Mouse (Mus musculus) liver, embryonic 11.5 days (tissue): ENCODE results near the gene Fkrp. TPM values are rescaled to one million over a fixed set of nuclear protein-coding genes. Genes with fewer than 3 reads are reported as not detected.
A peak's percentile ranks its signal among the peaks of the same experiment; 100 is the strongest.

ENCODE experiments used
- ATAC-seq: fragments of 200-750 bp; cut with Nextera tagmentation; replicated peaks from 2 replicates; pipeline ENCODE4 v1.8.0; 2017; ENCODE audit warnings: moderate number of reproducible peaks, mild to moderate bottlenecking, moderate TSS enrichment, moderate library complexity; ENCODE audit not compliant: low FRiP score
- DNase-seq: peaks from one replicate; pipeline ENCODE4 v3.0.0-alpha.2; 2017; ENCODE audit warnings: low spot score
- H3K27ac ChIP-seq: fragments of 300-500 bp; sonication (generic); 2 replicates; pipeline ENCODE4 v1.5.1; 2014; ENCODE audit warnings: mild to moderate bottlenecking, low read depth, low read length, control low read depth
- H3K27me3 ChIP-seq: fragments of 300-500 bp; sonication (generic); replicated peaks from 2 replicates; pipeline ENCODE4 v1.6.1; 2014; ENCODE audit warnings: low read length, mixed read lengths; ENCODE audit not compliant: control insufficient read depth, insufficient read depth
- H3K36me3 ChIP-seq: fragments of 300-500 bp; sonication (generic); 2 replicates; pipeline ENCODE4 v1.6.1; 2014; ENCODE audit warnings: mild to moderate bottlenecking, low read length, moderate library complexity, mixed read lengths; ENCODE audit not compliant: control insufficient read depth, insufficient read depth
- H3K4me1 ChIP-seq: fragments of 300-500 bp; sonication (generic); replicated peaks from 2 replicates; pipeline ENCODE4 v1.6.1; 2014; ENCODE audit warnings: low read length, mixed read lengths; ENCODE audit not compliant: control insufficient read depth, insufficient read depth
- H3K4me2 ChIP-seq: fragments of 300-500 bp; sonication (generic); 2 replicates; pipeline ENCODE4 v1.6.1; 2014; ENCODE audit warnings: mild to moderate bottlenecking, control low read depth, moderate library complexity
- H3K4me3 ChIP-seq: fragments of 300-500 bp; sonication (generic); 2 replicates; pipeline ENCODE4 v1.5.1; 2014; ENCODE audit warnings: low read depth, low read length, control low read depth
- H3K9ac ChIP-seq: fragments of 300-500 bp; sonication (generic); 2 replicates; pipeline ENCODE4 v1.6.1; 2014; ENCODE audit warnings: low read depth, low read length, control low read depth
- H3K9me3 ChIP-seq: fragments of 300-500 bp; sonication (generic); 2 replicates; pipeline ENCODE4 v1.6.1; 2016; ENCODE audit warnings: low read length, inconsistent platforms, mixed read lengths; ENCODE audit not compliant: control insufficient read depth
- WGBS: fragments of 180-500 bp; shearing (Covaris S2); extraction: QIAGEN DNeasy Blood & Tissue Kit; methylation state at CpG from one replicate; pipeline ENCODE4 v1.1.7; 2014; 5-methylcytosine and 5-hydroxymethylcytosine counted together
- polyA plus RNA-seq: library from polyadenylated mRNA; unstranded; fragments of >200 nt; fragmentation: Nextera tagmentation; extraction: Ambion mirVana; gene quantifications from 2 replicates; pipeline ENCODE4 v1.2.1, GENCODE M21; 2014

Fkrp gene
- polyA plus RNA-seq, 1 experiment from 2014 or later, result 22.9 TPM

GRCm38 (mm10) chr7:16845820-16846167 is 29.3 kb upstream of the Fkrp start:
- Histone ChIP-seq H3K9me3 (no peaks in the 10 kb centered on the region), H3K27me3 (no peaks in the 10 kb centered on the region), H3K9ac (peak overlapping the region; percentile 58; the same call in 1 of the 2 replicates), H3K4me3 (peak overlapping the region; percentile 74), H3K4me2 (peak overlapping the region; percentile 100), H3K27ac (no peak overlapping the region), H3K4me1 (peaks cover 32% of the 10 kb centered on the region), H3K36me3 (peaks cover 13% of the 10 kb centered on the region)
- DNase-seq (no peak), ATAC-seq (no peak)
- WGBS, result 26% methylated on average over 10 of the region's 10 CpGs

- peaks cover 11% of the 10 kb centered on the region for H3K36me3 ChIP-seq
- DNase-seq (no peak), ATAC-seq (no peak)
- peak overlapping the region; percentile 100 for H3K4me2 ChIP-seq
- peak overlapping the region; percentile 43 for H3K27ac ChIP-seq
- H3K4me1 ChIP-seq, result peaks cover 32% of the 10 kb centered on the region
- peak overlapping the region; percentile 58 for H3K9ac ChIP-seq
- H3K4me3 ChIP-seq, result peak overlapping the region; percentile 74
- WGBS, result 20% methylated on average over 14 of the region's 14 CpGs
- H3K27me3 ChIP-seq, result no peaks in the 10 kb centered on the region
- no peaks in the 10 kb centered on the region for H3K9me3 ChIP-seq
Observed at GRCm38 (mm10) chr7:16845072-16845819, 28.7 kb upstream of the Fkrp start.

GRCm38 (mm10) chr7:16844696-16845071 is 28.2 kb upstream of the Fkrp start:
- Histone ChIP-seq H3K4me1 (peaks cover 32% of the 10 kb centered on the region), H3K4me2 (peak overlapping the region; percentile 100), H3K27me3 (no peaks in the 10 kb centered on the region), H3K4me3 (peak overlapping the region; percentile 74), H3K9ac (peak overlapping the region; percentile 58), H3K36me3 (peaks cover 12% of the 10 kb centered on the region), H3K9me3 (no peaks in the 10 kb centered on the region), H3K27ac (peak overlapping the region; percentile 43; the same call in 1 of the 2 replicates)
- WGBS, result 33% methylated on average over 3 of the region's 3 CpGs
- no peak for ATAC-seq
- no peak for DNase-seq

GRCm38 (mm10) chr7:16843441-16844171 is 27.1 kb upstream of the Fkrp start:
- peaks cover 18% of the 10 kb centered on the region for H3K36me3 ChIP-seq
- H3K9ac ChIP-seq, result peak overlapping the region; percentile 73
- H3K4me1 ChIP-seq, result peaks cover 32% of the 10 kb centered on the region
- 2% methylated on average over 33 of the region's 33 CpGs for WGBS
- no peaks in the 10 kb centered on the region for H3K27me3 ChIP-seq
- no peak for ATAC-seq
- DNase-seq, result no peak
- H3K9me3 ChIP-seq, result no peaks in the 10 kb centered on the region
- peak overlapping the region; percentile 64 for H3K27ac ChIP-seq
- peak overlapping the region; percentile 100 for H3K4me2 ChIP-seq
- H3K4me3 ChIP-seq, result peak overlapping the region; percentile 74

GRCm38 (mm10) chr7:16842645-16843063 is 26.1 kb upstream of the Fkrp start, which contains the start of gene Prkd2:
TSS of gene Prkd2 (plus strand) at chr7:16842902.
- ATAC-seq (peak; percentile 84), DNase-seq (peak; percentile 83)
- H3K4me2 ChIP-seq, result peak within 1 kb of the TSS; percentile 100
- peaks cover 32% of the 10 kb centered on the region for H3K4me1 ChIP-seq
- no peaks in the 10 kb centered on the region for H3K9me3 ChIP-seq
- peak within 1 kb of the TSS; percentile 74 for H3K4me3 ChIP-seq
- H3K9ac ChIP-seq, result peak within 1 kb of the TSS; percentile 73
- 1% methylated on average over 31 of the region's 32 CpGs for WGBS
- no peaks in the 10 kb centered on the region for H3K27me3 ChIP-seq
- H3K27ac ChIP-seq, result peak within 1 kb of the TSS; percentile 64
- peaks cover 26% of the 10 kb centered on the region for H3K36me3 ChIP-seq

- peak overlapping the region; percentile 73 for H3K9ac ChIP-seq
- 36% methylated on average over 11 of the region's 11 CpGs for WGBS
- peak overlapping the region; percentile 100 for H3K4me2 ChIP-seq
- peak overlapping the region; percentile 74 for H3K4me3 ChIP-seq
- H3K9me3 ChIP-seq, result no peaks in the 10 kb centered on the region
- no peaks in the 10 kb centered on the region for H3K27me3 ChIP-seq
- DNase-seq (no peak), ATAC-seq (peak; percentile 4)
- H3K27ac ChIP-seq, result peak overlapping the region; percentile 64
- H3K4me1 ChIP-seq, result peaks cover 32% of the 10 kb centered on the region
- peaks cover 34% of the 10 kb centered on the region for H3K36me3 ChIP-seq
Observed at GRCm38 (mm10) chr7:16841561-16842560, 25.3 kb upstream of the Fkrp start.

GRCm38 (mm10) chr7:16841078-16841477 is 24.5 kb upstream of the Fkrp start:
- no peak for DNase-seq
- Histone ChIP-seq H3K9ac (no peak overlapping the region), H3K36me3 (peaks cover 34% of the 10 kb centered on the region), H3K9me3 (no peaks in the 10 kb centered on the region), H3K27me3 (no peaks in the 10 kb centered on the region), H3K4me3 (no peak overlapping the region), H3K4me1 (peaks cover 32% of the 10 kb centered on the region), H3K4me2 (no peak overlapping the region), H3K27ac (peak overlapping the region; percentile 64)
- WGBS, result 53% methylated on average over 4 of the region's 4 CpGs
- no peak for ATAC-seq

- 81% methylated on average over 2 of the region's 2 CpGs for WGBS
- Histone ChIP-seq H3K4me2 (no peak overlapping the region), H3K27ac (no peak overlapping the region), H3K9me3 (no peaks in the 10 kb centered on the region), H3K36me3 (peaks cover 34% of the 10 kb centered on the region), H3K4me1 (peaks cover 25% of the 10 kb centered on the region), H3K9ac (no peak overlapping the region), H3K4me3 (no peak overlapping the region), H3K27me3 (no peaks in the 10 kb centered on the region)
- ATAC-seq (no peak), DNase-seq (no peak)
Observed at GRCm38 (mm10) chr7:16840109-16840491, 23.6 kb upstream of the Fkrp start.
